Mouse (Mus musculus) left cerebral cortex, adult 8-10 months (tissue): ENCODE measurements around the gene Myh9. TPM values are rescaled to one million over a fixed set of nuclear protein-coding genes. Genes with fewer than 3 reads are reported as not detected.
A peak's percentile ranks its signal among the peaks of the same experiment; 100 is the strongest.

ENCODE experiments used
- DNase-seq, 2 experiments: peaks; one replicate each; pipeline ENCODE4 v3.0.0; 2022; ENCODE audit warnings: low spot score in 2 of 2
- total RNA-seq, 4 experiments: library from RNA; stranded (reverse); gene quantifications; 2 replicates each; pipeline ENCODE4 v1.2.4; 2022

Gene Myh9
- total RNA-seq, 4 experiments from 2014 or later: 65.9 to 77.7 (median 71.1) TPM

GRCm38 (mm10) chr15:77810416-77811098 lies 31.4 kb downstream of the Myh9 start:
- DNase-seq: peak in 1 of 2 experiments; percentile 44

- no peak for DNase-seq
Observed at GRCm38 (mm10) chr15:77809434-77809833, 32.5 kb downstream of the Myh9 start.

GRCm38 (mm10) chr15:77807264-77807585 lies 34.8 kb downstream of the Myh9 start:
- no peak for DNase-seq

DNA sequence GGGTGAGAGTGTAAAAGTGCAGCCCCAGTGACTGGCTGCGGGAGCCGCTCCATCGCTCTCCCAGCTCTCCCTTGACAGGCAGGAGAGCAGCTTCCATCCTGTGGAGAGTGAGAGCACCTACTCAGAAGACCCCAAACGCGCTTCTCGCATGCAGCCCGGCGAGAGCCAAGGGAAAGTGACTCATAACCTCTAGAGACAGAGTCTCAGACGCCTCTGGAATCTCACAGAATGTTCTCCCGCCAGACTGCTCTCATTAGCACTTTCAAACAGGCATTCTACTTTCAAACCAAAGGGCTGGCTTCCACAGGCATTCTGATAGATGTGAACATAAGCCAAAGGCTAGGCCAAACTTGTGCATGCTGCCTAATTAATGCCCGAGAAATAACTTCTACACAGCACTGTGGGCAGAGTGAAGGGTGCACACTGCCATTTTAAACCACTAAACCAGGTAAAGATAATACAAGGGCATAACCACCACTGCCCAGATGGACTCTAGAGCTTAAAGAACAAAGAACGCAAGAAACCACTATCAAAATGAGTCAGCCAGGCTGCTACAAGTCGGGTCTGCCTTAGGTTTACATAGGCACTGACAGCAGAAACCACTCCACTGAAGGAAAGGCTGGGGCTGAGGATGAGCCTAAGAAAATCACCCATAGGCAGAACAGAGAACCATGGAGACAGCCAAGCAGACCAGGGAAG lies 35.3 kb downstream of the Myh9 start:
- no peak for DNase-seq

- DNase-seq: no peak
Observed at GRCm38 (mm10) chr15:77805657-77806056, 36.3 kb downstream of the Myh9 start.

- DNase-seq: no peak
Observed at GRCm38 (mm10) chr15:77804949-77805348, 37.0 kb downstream of the Myh9 start.

GRCm38 (mm10) chr15:77804460-77804859 lies 37.5 kb downstream of the Myh9 start:
- DNase-seq: no peak

DNA sequence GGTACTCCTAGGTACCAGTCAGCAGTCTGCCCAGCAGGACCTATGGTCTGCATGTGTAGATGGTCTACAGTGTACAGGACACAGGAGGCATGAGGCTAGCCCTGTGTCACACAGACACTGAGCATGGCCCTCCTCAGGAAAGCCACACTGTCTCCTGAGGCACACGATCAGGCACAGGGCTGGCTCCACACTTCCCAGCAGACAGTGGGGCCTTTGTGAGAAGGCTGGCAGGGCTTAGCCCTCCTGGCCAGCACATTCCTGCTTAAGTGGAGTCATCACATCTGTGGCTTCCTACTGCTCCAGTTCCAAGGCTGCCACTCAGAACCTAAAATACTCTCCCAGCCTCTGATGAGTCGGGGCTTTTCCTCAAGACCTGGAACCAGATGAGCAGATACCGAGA lies 38.2 kb downstream of the Myh9 start:
- no peak for DNase-seq

DNA sequence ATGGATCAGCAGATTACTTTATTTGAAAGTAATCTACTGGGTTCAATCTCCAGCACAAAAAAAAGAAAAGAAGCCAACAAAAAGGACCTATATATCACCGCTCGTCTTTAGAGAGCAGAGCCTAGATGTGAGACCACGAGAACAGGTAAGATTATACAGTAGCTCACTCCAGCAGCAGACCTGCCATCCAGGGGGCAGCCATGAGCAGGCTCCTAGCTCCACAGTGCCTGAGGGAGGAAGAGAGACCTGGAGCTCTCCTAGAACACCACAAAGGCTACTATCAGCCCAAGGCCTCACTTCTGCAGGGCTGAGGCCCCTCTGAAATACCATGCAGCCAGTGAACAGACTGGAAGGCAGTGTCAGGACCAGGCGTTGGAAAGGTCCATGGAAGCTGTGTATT lies 39.0 kb downstream of the Myh9 start:
- no peak for DNase-seq

DNA sequence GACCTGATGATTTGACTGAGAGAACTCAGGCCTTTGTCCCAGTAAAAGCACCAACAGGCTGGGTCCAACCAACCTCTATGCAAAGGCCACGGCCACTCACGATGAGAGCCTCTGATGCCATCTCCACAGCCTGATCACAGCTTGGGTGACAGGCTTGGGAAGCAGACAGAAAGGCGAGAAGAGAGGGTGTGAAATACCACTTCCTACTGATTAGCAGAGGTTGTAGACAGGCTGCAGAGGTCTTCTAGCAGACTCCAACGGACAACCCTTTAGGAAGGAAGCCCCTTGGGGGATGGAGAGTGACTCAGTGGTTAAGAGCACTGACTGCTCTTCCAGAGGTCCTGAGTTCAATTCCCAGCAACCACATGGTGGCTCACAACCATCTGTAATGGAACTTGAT lies 40.8 kb downstream of the Myh9 start:
- DNase-seq: no peak

GRCm38 (mm10) chr15:77800511-77800910 lies 41.5 kb downstream of the Myh9 start:
- DNase-seq: peak in 1 of 2 experiments; percentile 58

DNA sequence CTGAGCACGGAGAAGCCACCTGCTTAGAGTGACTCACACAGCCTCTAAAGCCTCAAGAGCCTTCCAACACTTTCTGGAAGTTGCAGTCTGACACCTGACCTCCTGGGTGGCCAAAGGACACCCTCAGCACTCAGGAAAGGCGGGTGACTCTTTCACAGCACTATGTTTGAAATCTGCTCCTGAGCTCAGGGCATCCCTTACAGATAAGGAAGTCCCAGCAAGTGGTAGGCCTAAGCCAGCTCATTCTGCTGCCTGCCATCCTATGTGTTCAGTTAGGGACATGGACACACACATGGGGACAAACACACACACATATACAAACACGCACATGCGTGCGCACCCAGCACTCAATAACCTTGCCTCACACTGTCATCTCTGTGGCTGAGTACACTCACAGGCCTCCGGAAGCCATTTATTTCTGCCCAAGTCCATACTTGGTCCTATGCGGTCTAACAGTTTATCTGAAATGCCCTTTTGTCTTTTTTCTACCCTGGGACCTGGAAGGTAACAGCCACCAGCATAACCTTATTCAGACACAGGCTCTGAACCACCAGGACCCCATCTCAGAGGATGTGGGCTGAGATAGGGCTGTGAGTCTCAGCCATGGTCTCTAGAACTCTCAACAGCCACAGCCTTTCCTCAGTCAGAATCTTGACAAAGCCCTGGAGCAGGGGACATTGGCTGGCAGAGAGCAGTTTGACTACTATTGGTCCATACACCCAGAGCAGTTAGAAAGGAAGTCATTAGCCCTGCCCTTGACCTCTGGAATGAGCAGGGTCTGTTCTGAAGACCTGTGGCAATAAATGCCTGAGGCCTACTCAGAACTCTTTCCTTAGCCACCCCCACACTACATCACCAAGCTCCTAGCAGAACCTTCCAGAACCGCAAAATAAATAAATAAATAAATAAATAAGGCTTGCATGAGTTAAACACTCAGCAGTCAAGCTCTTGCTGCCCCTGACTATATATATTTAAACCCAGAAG lies 42.2 kb downstream of the Myh9 start:
- no peak for DNase-seq

GRCm38 (mm10) chr15:77798664-77799490 lies 43.1 kb downstream of the Myh9 start:
- DNase-seq: peak in 1 of 2 experiments; percentile 66

DNA sequence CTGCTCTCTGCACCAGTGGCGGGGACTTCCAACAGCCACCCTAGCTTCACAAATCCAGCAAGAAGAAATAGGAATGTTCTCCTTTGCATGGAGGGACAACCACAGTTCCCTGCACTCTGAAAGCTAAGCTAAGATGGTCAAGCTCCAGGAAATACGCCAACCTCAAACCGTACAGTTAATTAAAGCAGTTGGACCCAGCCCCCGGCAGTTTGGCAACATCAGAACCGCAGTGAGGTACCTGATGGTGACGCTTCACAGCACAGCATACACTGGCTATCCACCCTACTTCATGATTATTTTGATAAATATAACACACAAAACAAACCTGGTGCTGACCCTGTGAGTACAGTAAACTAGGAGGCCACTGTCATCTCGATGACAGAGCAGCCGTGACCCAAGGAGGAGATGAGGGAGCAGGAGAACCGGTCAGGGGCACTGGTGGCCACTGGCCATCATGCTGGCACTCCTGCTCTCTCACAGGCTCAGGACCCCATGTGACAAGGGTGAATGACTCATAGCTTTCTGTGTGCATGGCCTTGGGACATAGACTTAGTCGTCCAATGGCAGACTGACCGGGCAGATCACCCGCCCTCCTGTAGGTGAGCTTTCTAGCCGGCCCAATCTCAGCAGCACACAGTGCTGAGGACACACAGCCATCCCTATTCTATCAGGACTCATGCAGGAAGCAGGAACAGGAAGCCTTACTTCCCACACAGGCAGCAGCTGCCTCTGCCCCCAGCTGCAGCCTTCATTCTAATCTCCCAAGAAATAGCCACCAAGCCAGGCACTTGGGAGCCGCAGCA lies 44.2 kb downstream of the Myh9 start:
- no peak for DNase-seq

DNA sequence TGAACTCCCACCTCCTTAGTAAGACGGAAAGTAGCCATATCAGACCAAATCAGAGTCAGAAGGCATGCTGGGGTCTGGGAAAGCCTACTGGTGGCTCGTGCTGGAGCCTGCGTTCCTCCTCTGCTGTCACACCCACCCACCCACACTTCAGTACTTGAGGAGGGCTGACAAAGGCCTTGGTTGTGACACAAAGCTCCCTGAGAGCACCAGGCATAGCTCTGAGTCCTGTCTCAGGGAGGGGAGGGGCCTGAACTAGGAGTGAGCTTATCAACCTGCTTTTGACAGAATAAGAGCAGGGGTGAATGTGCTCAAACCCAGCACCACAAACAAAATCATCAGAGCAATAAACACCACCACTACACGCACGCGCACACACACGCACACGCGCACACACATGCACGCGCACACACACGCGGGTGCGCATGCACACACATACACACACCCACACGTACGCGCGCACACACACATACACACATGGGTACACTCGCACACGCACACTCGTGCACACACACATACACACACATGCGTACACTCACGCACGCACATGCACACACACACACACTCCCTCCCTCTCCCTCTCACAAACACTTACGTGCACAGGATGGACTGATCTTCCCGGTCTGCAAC lies 45.5 kb downstream of the Myh9 start:
- DNase-seq: no peak

- DNase-seq: no peak
Observed at GRCm38 (mm10) chr15:77794908-77795356, 47.0 kb downstream of the Myh9 start.

DNA sequence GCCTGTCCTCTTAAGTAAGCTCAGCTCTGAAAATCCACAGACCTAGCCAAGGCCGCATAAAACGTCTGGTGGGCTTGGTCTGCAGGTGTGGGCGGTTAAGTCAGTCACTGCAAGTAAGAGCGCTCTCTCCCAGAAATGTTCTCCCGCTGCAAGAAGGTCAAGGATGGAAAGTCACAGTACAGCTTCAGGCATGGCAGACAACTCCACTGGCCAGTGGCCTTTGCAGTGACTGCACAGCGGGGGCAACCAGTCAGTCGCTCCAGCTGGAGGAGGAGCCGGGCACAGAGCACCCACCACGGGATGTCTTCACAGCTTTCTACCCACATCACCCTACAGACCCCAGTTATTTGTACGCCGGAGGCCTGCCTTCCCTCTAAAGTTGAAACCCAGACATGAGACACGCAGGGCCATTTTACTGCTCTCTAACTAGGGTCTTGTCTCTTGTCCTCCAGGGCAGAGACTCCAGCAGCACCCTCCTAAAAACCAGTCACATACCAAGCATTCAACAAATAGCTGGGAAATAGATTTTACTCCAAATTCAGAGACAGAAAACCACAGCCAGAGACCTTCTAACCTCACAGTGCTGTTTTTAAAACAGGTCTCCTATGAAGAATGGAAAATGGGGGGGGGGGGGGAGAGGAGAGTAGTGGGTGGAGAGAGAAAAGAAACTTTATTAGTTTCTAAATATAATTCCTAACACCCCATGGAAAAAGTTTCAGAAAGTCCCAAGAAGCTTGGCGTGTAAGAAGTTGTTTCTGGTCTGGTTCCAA lies 47.7 kb downstream of the Myh9 start:
- DNase-seq: no peak

GRCm38 (mm10) chr15:77793554-77793953 lies 48.4 kb downstream of the Myh9 start:
- no peak for DNase-seq

DNA sequence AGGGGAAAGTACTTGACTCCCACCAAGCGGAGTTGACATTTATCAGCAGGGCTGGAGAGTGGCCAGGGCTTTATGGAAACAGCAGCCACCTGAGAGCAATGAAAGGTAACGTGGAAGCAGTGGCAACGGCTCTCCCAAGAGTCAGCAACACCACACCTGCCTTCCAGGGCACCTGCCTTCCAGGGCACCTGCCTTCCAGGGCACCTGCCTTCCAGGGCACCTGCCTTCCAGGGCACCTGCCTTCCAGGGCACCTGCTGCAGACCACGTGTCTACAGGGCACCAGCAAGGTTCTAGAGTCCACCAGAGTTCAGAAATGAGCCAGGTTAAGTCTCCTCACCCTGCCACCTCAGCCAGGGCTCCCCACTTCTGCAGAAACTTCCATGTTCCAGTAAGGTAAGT lies 48.9 kb downstream of the Myh9 start:
- DNase-seq: no peak
